Mouse (Mus musculus): ENCODE data around the gene Supt3.

The Supt3 gene

GRCm38 (mm10) chr17:45053371-45053770 is 276.4 kb downstream of the Supt3 start:
- no peak for DNase-seq (ENCODE audit: extremely low spot score, low spot score)

GRCm38 (mm10) chr17:45054526-45054925 is 277.6 kb downstream of the Supt3 start:
- DNase-seq (ENCODE audit: extremely low spot score, low spot score) = no peak

- no peak for DNase-seq (ENCODE audit: extremely low spot score, low spot score)
Observed at GRCm38 (mm10) chr17:45056894-45057293, 279.9 kb downstream of the Supt3 start.

- no peak for DNase-seq (ENCODE audit: extremely low spot score, low spot score)
Observed at GRCm38 (mm10) chr17:45057780-45058179, 280.8 kb downstream of the Supt3 start.

GRCm38 (mm10) chr17:45058566-45059363 is 281.8 kb downstream of the Supt3 start:
- DNase-seq (ENCODE audit: extremely low spot score, low spot score) = no peak

- no peak for DNase-seq (ENCODE audit: extremely low spot score, low spot score)
Observed at GRCm38 (mm10) chr17:45063776-45064175, 286.8 kb downstream of the Supt3 start.

GRCm38 (mm10) chr17:45065465-45065864 is 288.5 kb downstream of the Supt3 start:
- no peak for DNase-seq (ENCODE audit: extremely low spot score, low spot score)

- DNase-seq (ENCODE audit: extremely low spot score, low spot score) = no peak
Observed at GRCm38 (mm10) chr17:45067441-45067840, 290.5 kb downstream of the Supt3 start.

- no peak for DNase-seq (ENCODE audit: extremely low spot score, low spot score)
Observed at GRCm38 (mm10) chr17:45068321-45068720, 291.4 kb downstream of the Supt3 start.

- DNase-seq (ENCODE audit: extremely low spot score, low spot score) = no peak
Observed at GRCm38 (mm10) chr17:45072495-45073347, 295.8 kb downstream of the Supt3 start.

GRCm38 (mm10) chr17:45073348-45073634 is 296.3 kb downstream of the Supt3 start:
- no peak for DNase-seq (ENCODE audit: extremely low spot score, low spot score)

GRCm38 (mm10) chr17:45073779-45074178 is 296.8 kb downstream of the Supt3 start:
- no peak for DNase-seq (ENCODE audit: extremely low spot score, low spot score)

- no peak for DNase-seq (ENCODE audit: extremely low spot score, low spot score)
Observed at GRCm38 (mm10) chr17:45076951-45077350, 300.0 kb downstream of the Supt3 start.

- DNase-seq (ENCODE audit: extremely low spot score, low spot score) = no peak
Observed at GRCm38 (mm10) chr17:45077921-45078640, 301.1 kb downstream of the Supt3 start.

GRCm38 (mm10) chr17:45081521-45081920 is 304.6 kb downstream of the Supt3 start:
- DNase-seq (ENCODE audit: extremely low spot score, low spot score) = no peak

GRCm38 (mm10) chr17:45081955-45082475 is 305.1 kb downstream of the Supt3 start:
- no peak for DNase-seq (ENCODE audit: extremely low spot score, low spot score)

GRCm38 (mm10) chr17:45086361-45086760 is 309.4 kb downstream of the Supt3 start:
- no peak for DNase-seq (ENCODE audit: extremely low spot score, low spot score)

- no peak for DNase-seq (ENCODE audit: extremely low spot score, low spot score)
Observed at GRCm38 (mm10) chr17:45087022-45087421, 310.1 kb downstream of the Supt3 start.

GRCm38 (mm10) chr17:45101064-45101463 is 324.1 kb downstream of the Supt3 start:
- DNase-seq (ENCODE audit: extremely low spot score, low spot score) = no peak

GRCm38 (mm10) chr17:45115386-45115785 is 338.4 kb downstream of the Supt3 start:
- DNase-seq (ENCODE audit: extremely low spot score, low spot score) = no peak

- no peak for DNase-seq (ENCODE audit: extremely low spot score, low spot score)
Observed at GRCm38 (mm10) chr17:45118565-45119471, 341.9 kb downstream of the Supt3 start.
